Mouse (Mus musculus) CD4-positive, CD25-positive, alpha-beta regulatory T cell, adult 9 weeks (primary cell): ENCODE data around the gene Slc5a12. TPM values are rescaled to one million over a fixed set of nuclear protein-coding genes. Genes with fewer than 3 reads are reported as not detected.

Source experiments
- polyA plus RNA-seq: library from polyadenylated mRNA; unstranded; fragments of 100-300 nt; shearing (Covaris generic); gene quantifications from one replicate; pipeline ENCODE4 v1.2.1, GENCODE M21; 2017

The Slc5a12 gene
- not detected for polyA plus RNA-seq

GRCm38 (mm10) chr2:110596932-110597331 is at the start of gene Slc5a12:
Slc5a12 (plus strand) TSS chr2:110597298.

Other genes with a start within 250 kb of the Slc5a12 start
- not detected for gene Fibin, start 234.1 kb upstream of the Slc5a12 start, polyA plus RNA-seq
- gene Muc15, start 124.0 kb downstream of the Slc5a12 start, polyA plus RNA-seq, result not detected